In genomic region chr8:84655336-84656190, GRCm38 (mm10) we compare ENCODE assay signal across 7 mouse cellular contexts. TPM values are rescaled to one million over a fixed set of nuclear protein-coding genes. Genes with fewer than 3 reads are reported as not detected.
DNase-seq lines count a peak whose midpoint lies in the region; ATAC-seq and TF ChIP-seq lines count a peak whose summit lies in the region.

No protein-coding gene starts in this region.

- peak overlapping the region; percentile 83 for H3K4me2 ChIP-seq in liver, embryonic 11.5 days

- 0 out of 2 replicates have a peak overlapping the region, but pooled peaks have one; percentile 13 for H3K4me3 ChIP-seq in cortical plate, adult 2 months (ENCODE audit: insufficient read depth, low read length)
- peak overlapping the region; percentile 46 for H3K4me3 ChIP-seq in liver, embryonic 11.5 days (ENCODE audit: low read depth, low read length)
- H3K4me3 ChIP-seq in olfactory bulb, adult 2 months (ENCODE audit: insufficient read depth, low read depth, low read length) = peak overlapping the region; percentile 11

- TF ChIP-seq CTCF in cortical plate, adult 2 months (IDR thresholded peaks at IDR 0.05; ENCODE audit: extremely low read depth, insufficient read depth, low read length) = no peak
- no peak for TF ChIP-seq CTCF in olfactory bulb, adult 2 months (IDR thresholded peaks at IDR 0.05; ENCODE audit: insufficient read depth, low read depth, low read length)

- intact Hi-C loops in heart, postnatal 10 days (cut with DNase I) = loop anchor here (1.0 kb wide), 1 partner anchor 12 kb away; no protein-coding TSS in a partner anchor

- no peaks in the 10 kb centered on the region for H3K27me3 ChIP-seq in liver, embryonic 11.5 days (replicated peaks; ENCODE audit: control insufficient read depth, insufficient read depth, low read length)

- ATAC-seq in liver, embryonic 11.5 days (replicated peaks; ENCODE audit: low FRiP score) = 0 out of 2 replicates have a peak, but pooled peaks have one; percentile 7
- ATAC-seq in megakaryocyte-erythroid progenitor cell, adult 5-6 weeks (replicated peaks; ENCODE audit: low FRiP score, low TSS enrichment, poor library complexity, severe bottlenecking) = no peak

- no peaks in the 10 kb centered on the region for H3K36me3 ChIP-seq in liver, embryonic 11.5 days (ENCODE audit: control insufficient read depth, insufficient read depth, low read length)

- TF ChIP-seq POLR2A in cortical plate, adult 2 months (IDR thresholded peaks at IDR 0.05; ENCODE audit: extremely low read depth, insufficient read depth, low read length) = no peak
- TF ChIP-seq POLR2A in olfactory bulb, adult 2 months (IDR thresholded peaks at IDR 0.05; ENCODE audit: insufficient read depth, low read depth, low read length) = no peak

- peak overlapping the region; percentile 68 for H3K9ac ChIP-seq in liver, embryonic 11.5 days (ENCODE audit: low read depth, low read length)

- no peaks in the 10 kb centered on the region for H3K9me3 ChIP-seq in liver, embryonic 11.5 days (ENCODE audit: control insufficient read depth, low read length)

- DNase-seq in ES-CJ7 (ENCODE audit: low read depth, low spot score) = peak; percentile 96
- DNase-seq in heart, postnatal 10 days = peak; percentile 50 to 60
- peak; percentile 55 for DNase-seq in liver, embryonic 11.5 days (ENCODE audit: low spot score)
- DNase-seq in layer of hippocampus, adult 18-20 months (ENCODE audit: low spot score in 2 of 2) = no peak

- 9% methylated on average over 14 of the region's 15 CpGs for WGBS in liver, embryonic 11.5 days
- 27% methylated on average over 15 of the region's 15 CpGs for WGBS in olfactory bulb, adult 2 months

- no peaks in the 10 kb centered on the region for H3K4me1 ChIP-seq in cortical plate, adult 2 months (ENCODE audit: control insufficient read depth, insufficient read depth, low read length)
- H3K4me1 ChIP-seq in liver, embryonic 11.5 days (replicated peaks; ENCODE audit: control insufficient read depth, insufficient read depth, low read length) = peaks cover 54% of the 10 kb centered on the region
- peaks cover 14% of the 10 kb centered on the region for H3K4me1 ChIP-seq in olfactory bulb, adult 2 months (ENCODE audit: control insufficient read depth, insufficient read depth, low read length)

- peak overlapping the region; percentile 87 for H3K27ac ChIP-seq in cortical plate, adult 2 months (ENCODE audit: insufficient read depth, low read length)
- peak overlapping the region; percentile 86 for H3K27ac ChIP-seq in liver, embryonic 11.5 days (ENCODE audit: low read depth, low read length)
- H3K27ac ChIP-seq in olfactory bulb, adult 2 months (ENCODE audit: insufficient read depth, low read depth, low read length) = no peak overlapping the region

RNA-seq across cellular contexts. Expression of gene Ier2, which starts 7.1 kb away (rescaled TPM):
- 9.6 and 13.4 TPM in 2 replicates for polyA plus RNA-seq in cortical plate, adult 2 months (2012; rRNA removed)
- total RNA-seq in heart, postnatal 10 days (2021) = 10 to 100 TPM; 30.8 to 31.4 TPM
- polyA plus RNA-seq in liver, embryonic 11.5 days (2014; fragmentation: Nextera tagmentation; extraction: Ambion mirVana) = 46.5 and 50.1 TPM in 2 replicates
- polyA plus RNA-seq in olfactory bulb, adult 2 months (2012; ENCODE audit: insufficient read depth, insufficient read length, low replicate concordance, missing spikeins) = not detected in 2 replicates
- total RNA-seq in megakaryocyte-erythroid progenitor cell, adult 5-6 weeks (2014; fragmentation: Nextera tagmentation) = 23.2 and 27.2 TPM in 2 replicates
- 47.1 and 60.7 TPM in 2 replicates for total RNA-seq in megakaryocyte-erythroid progenitor cell, adult 5-6 weeks (2017)
- total RNA-seq in layer of hippocampus, adult 18-20 months (2021) = 10 to 100 TPM in 1 of 2 experiments, 1 to 10 TPM in 1; 6.2 to 10.0 TPM

RNA-seq across cellular contexts. Expression of gene Trmt1, which starts 30.5 kb away (rescaled TPM):
- 145 and 185 TPM in 2 replicates for polyA plus RNA-seq in cortical plate, adult 2 months (2012; rRNA removed)
- total RNA-seq in heart, postnatal 10 days (2021) = 10 to 100 TPM; 40.3 to 40.6 TPM
- polyA plus RNA-seq in liver, embryonic 11.5 days (2014; fragmentation: Nextera tagmentation; extraction: Ambion mirVana) = 94.1 and 95.6 TPM in 2 replicates
- not detected in 2 replicates for polyA plus RNA-seq in olfactory bulb, adult 2 months (2012; ENCODE audit: insufficient read depth, insufficient read length, low replicate concordance, missing spikeins)
- 170 and 181 TPM in 2 replicates for total RNA-seq in megakaryocyte-erythroid progenitor cell, adult 5-6 weeks (2014; fragmentation: Nextera tagmentation)
- total RNA-seq in megakaryocyte-erythroid progenitor cell, adult 5-6 weeks (2017) = 94.9 and 126 TPM in 2 replicates
- 100 to 1,000 TPM in 1 of 2 experiments, 10 to 100 TPM in 1; 96.9 to 108 TPM for total RNA-seq in layer of hippocampus, adult 18-20 months (2021)

RNA-seq across cellular contexts. Expression of gene Nacc1, which starts 32.1 kb away (rescaled TPM):
- polyA plus RNA-seq in cortical plate, adult 2 months (2012; rRNA removed) = 86.5 and 86.7 TPM in 2 replicates
- total RNA-seq in heart, postnatal 10 days (2021) = 10 to 100 TPM; 50.2 TPM
- polyA plus RNA-seq in liver, embryonic 11.5 days (2014; fragmentation: Nextera tagmentation; extraction: Ambion mirVana) = 23.0 and 25.2 TPM in 2 replicates
- polyA plus RNA-seq in olfactory bulb, adult 2 months (2012; ENCODE audit: insufficient read depth, insufficient read length, low replicate concordance, missing spikeins) = not detected in 2 replicates
- total RNA-seq in megakaryocyte-erythroid progenitor cell, adult 5-6 weeks (2014; fragmentation: Nextera tagmentation) = 71.6 and 76.7 TPM in 2 replicates
- total RNA-seq in megakaryocyte-erythroid progenitor cell, adult 5-6 weeks (2017) = 35.8 and 51.5 TPM in 2 replicates
- 10 to 100 TPM; 94.8 to 95.5 TPM for total RNA-seq in layer of hippocampus, adult 18-20 months (2021)

RNA-seq across cellular contexts. Expression of gene Lyl1, which starts 45.7 kb away (rescaled TPM):
- polyA plus RNA-seq in cortical plate, adult 2 months (2012; rRNA removed) = 3.3 and 3.4 TPM in 2 replicates
- 1 to 10 TPM; 8.4 to 9.1 TPM for total RNA-seq in heart, postnatal 10 days (2021)
- 67.9 and 68.6 TPM in 2 replicates for polyA plus RNA-seq in liver, embryonic 11.5 days (2014; fragmentation: Nextera tagmentation; extraction: Ambion mirVana)
- not detected in 2 replicates for polyA plus RNA-seq in olfactory bulb, adult 2 months (2012; ENCODE audit: insufficient read depth, insufficient read length, low replicate concordance, missing spikeins)
- 44.2 and 65.2 TPM in 2 replicates for total RNA-seq in megakaryocyte-erythroid progenitor cell, adult 5-6 weeks (2014; fragmentation: Nextera tagmentation)
- total RNA-seq in megakaryocyte-erythroid progenitor cell, adult 5-6 weeks (2017) = 9.5 and 10.1 TPM in 2 replicates
- 1 to 10 TPM; 2.0 to 2.2 TPM for total RNA-seq in layer of hippocampus, adult 18-20 months (2021)

Comparison
In these comparisons a context has a peak if more than half of its experiments do, and no peak if none do; other contexts are left out.
1. DNase-seq: peak in ES-CJ7 (single experiment), heart, postnatal 10 days (2 of 2) and liver, embryonic 11.5 days (single experiment); none in layer of hippocampus, adult 18-20 months (0 of 2).
2. Peak in every context shown above with its lines, with median percentiles within 50 percentile points of each other: H3K4me3 ChIP-seq.